8 mouse cellular contexts compared by ENCODE assay signal in genomic region chrX:70385962-70386351, GRCm38 (mm10). TPM values are rescaled to one million over a fixed set of nuclear protein-coding genes. Genes with fewer than 3 reads are reported as not detected.
DNase-seq lines count a peak whose midpoint lies in the region; ATAC-seq lines count a peak whose summit lies in the region.

No protein-coding gene starts in this region.

- DNase-seq in heart, embryonic 10.5 days (ENCODE audit: low spot score), result peak; percentile 75
- no peak for DNase-seq in heart, adult 9 months (ENCODE audit: low spot score in 2 of 2)
- peak; percentile 7 to 24 for DNase-seq in urinary bladder, adult 18-20 months (ENCODE audit: low spot score in 2 of 2)
- no peak for DNase-seq in urinary bladder, postnatal 10 days (ENCODE audit: low spot score)
- DNase-seq in hindbrain, embryonic 14.5 days (ENCODE audit: low spot score), result no peak
- peak; percentile 46 for DNase-seq in thymus, postnatal 4 days
- DNase-seq in ovary, postnatal 14 days (ENCODE audit: low spot score), result no peak

- peak overlapping the region; percentile 53 for H3K9ac ChIP-seq in hindbrain, embryonic 14.5 days

- no peaks in the 10 kb centered on the region for H3K4me1 ChIP-seq in heart, embryonic 10.5 days
- no peaks in the 10 kb centered on the region for H3K4me1 ChIP-seq in hindbrain, embryonic 14.5 days (replicated peaks; ENCODE audit: control insufficient read depth, insufficient read depth, low read length)
- H3K4me1 ChIP-seq in megakaryocyte, embryonic 14.5 days, result peaks cover 20% of the 10 kb centered on the region

- peak; percentile 67 for ATAC-seq in hindbrain, embryonic 14.5 days (ENCODE audit: low FRiP score)

- H3K4me3 ChIP-seq in heart, embryonic 10.5 days, result peak overlapping the region; percentile 64
- H3K4me3 ChIP-seq in hindbrain, embryonic 14.5 days (replicated peaks; ENCODE audit: low read length), result peak overlapping the region; percentile 44
- H3K4me3 ChIP-seq in megakaryocyte, embryonic 14.5 days (replicated peaks), result peak overlapping the region; percentile 92

- 24% methylated on average over 11 of the region's 11 CpGs for WGBS in heart, embryonic 10.5 days
- whole genome bisulfite sequencing in hindbrain, embryonic 14.5 days, result 15% methylated on average over 11 of the region's 11 CpGs

- peaks cover 5% of the 10 kb centered on the region; the same call in 1 of the 2 replicates for H3K36me3 ChIP-seq in heart, embryonic 10.5 days
- H3K36me3 ChIP-seq in hindbrain, embryonic 14.5 days (replicated peaks; ENCODE audit: control insufficient read depth, insufficient read depth), result no peaks in the 10 kb centered on the region
- H3K36me3 ChIP-seq in megakaryocyte, embryonic 14.5 days (replicated peaks; ENCODE audit: low read length), result peaks cover 18% of the 10 kb centered on the region

- H3K4me2 ChIP-seq in hindbrain, embryonic 14.5 days (replicated peaks), result peak overlapping the region; percentile 49

- peak overlapping the region; percentile 79 for H3K27ac ChIP-seq in heart, embryonic 10.5 days
- H3K27ac ChIP-seq in hindbrain, embryonic 14.5 days, result peak overlapping the region; percentile 78

- no peaks in the 10 kb centered on the region for H3K27me3 ChIP-seq in heart, embryonic 10.5 days (ENCODE audit: insufficient read depth, poor library complexity, severe bottlenecking)
- H3K27me3 ChIP-seq in hindbrain, embryonic 14.5 days (ENCODE audit: control insufficient read depth, insufficient read depth, low read length), result no peaks in the 10 kb centered on the region
- peaks cover 15% of the 10 kb centered on the region for H3K27me3 ChIP-seq in megakaryocyte, embryonic 14.5 days (replicated peaks)

- no peaks in the 10 kb centered on the region for H3K9me3 ChIP-seq in heart, embryonic 10.5 days
- H3K9me3 ChIP-seq in hindbrain, embryonic 14.5 days (ENCODE audit: control insufficient read depth, low read length), result no peaks in the 10 kb centered on the region
- no peaks in the 10 kb centered on the region for H3K9me3 ChIP-seq in megakaryocyte, embryonic 14.5 days

RNA-seq across cellular contexts. Expression of gene 1110012L19Rik, which starts 0.3 kb away (rescaled TPM):
- polyA plus RNA-seq in heart, embryonic 10.5 days (2016; fragmentation: Nextera tagmentation; extraction: Ambion mirVana), result 26.1 and 27.2 TPM in 2 replicates
- polyA plus RNA-seq in hindbrain, embryonic 14.5 days (2014; fragmentation: Nextera tagmentation; extraction: Ambion mirVana), result 38.0 and 40.9 TPM in 2 replicates
- polyA plus RNA-seq in megakaryocyte, embryonic 14.5 days (2012; ENCODE audit: insufficient read depth, low replicate concordance), result 2.9 TPM in 1 of 2 replicates, not detected in the other

RNA-seq across cellular contexts. Expression of gene Ids, which starts 21.1 kb away (rescaled TPM):
- 0.89 and 2.1 TPM in 2 replicates for polyA plus RNA-seq in heart, embryonic 10.5 days (2016; fragmentation: Nextera tagmentation; extraction: Ambion mirVana)
- polyA plus RNA-seq in hindbrain, embryonic 14.5 days (2014; fragmentation: Nextera tagmentation; extraction: Ambion mirVana), result 19.6 and 19.8 TPM in 2 replicates
- polyA plus RNA-seq in megakaryocyte, embryonic 14.5 days (2012; ENCODE audit: insufficient read depth, low replicate concordance), result 0.20 TPM in 1 of 2 replicates, not detected in the other

Comparison
In these comparisons a context has a peak if more than half of its experiments do, and no peak if none do; other contexts are left out.
1. DNase-seq: peak in heart, embryonic 10.5 days (single experiment), urinary bladder, adult 18-20 months (2 of 2) and thymus, postnatal 4 days (single experiment); none in heart, adult 9 months (0 of 2), urinary bladder, postnatal 10 days (single experiment), hindbrain, embryonic 14.5 days (single experiment) and ovary, postnatal 14 days (single experiment).
2. Peak in every context shown above with its lines, with median percentiles within 50 percentile points of each other: H3K4me3 ChIP-seq.